In genomic region chr3:99938611-99939286, GRCm38 (mm10) we compare ENCODE assay signal across 9 mouse cellular contexts. TPM values are rescaled to one million over a fixed set of nuclear protein-coding genes. Genes with fewer than 3 reads are reported as not detected.
DNase-seq lines count a peak whose midpoint lies in the region; ATAC-seq and TF ChIP-seq lines count a peak whose summit lies in the region.
"Had no signal": no experiment of that assay in that cellular context is flagged by ENCODE, and none has a peak within 500 bp of the region (broad histone marks: within the 10 kb centered on the region; RNA-seq: fewer than 3 reads in every experiment).

No protein-coding gene starts in this region.

- H3K9ac ChIP-seq in midbrain, postnatal 0 days (replicated peaks; ENCODE audit: low read length, poor library complexity, severe bottlenecking): no peak overlapping the region
- H3K9ac ChIP-seq: lung, embryonic 15.5 days had no signal

- no peaks in the 10 kb centered on the region for H3K4me1 ChIP-seq in midbrain, postnatal 0 days (ENCODE audit: insufficient read depth, low read length)
- H3K4me1 ChIP-seq: lung, embryonic 15.5 days had no signal

- H3K27me3 ChIP-seq in midbrain, postnatal 0 days (ENCODE audit: insufficient read depth, low read length): peaks cover 4% of the 10 kb centered on the region
- H3K27me3 ChIP-seq: lung, embryonic 15.5 days had no signal

- TF ChIP-seq CTCF in midbrain, postnatal 0 days (IDR thresholded peaks at IDR 0.05): peak; percentile 86

- no peak overlapping the region for H3K27ac ChIP-seq in midbrain, postnatal 0 days (ENCODE audit: low read depth, low read length)
- H3K27ac ChIP-seq: lung, embryonic 15.5 days had no signal

- peak; percentile 75 for ATAC-seq in midbrain, postnatal 0 days (ENCODE audit: low FRiP score)

- WGBS in midbrain, postnatal 0 days: 33% methylated on average over 8 of the region's 8 CpGs

- no peak overlapping the region for H3K4me3 ChIP-seq in midbrain, postnatal 0 days (ENCODE audit: low read depth, low read length)
- H3K4me3 ChIP-seq: lung, embryonic 15.5 days had no signal

- no peaks in the 10 kb centered on the region for H3K36me3 ChIP-seq in midbrain, postnatal 0 days (ENCODE audit: insufficient read depth, low read length)
- H3K36me3 ChIP-seq: lung, embryonic 15.5 days had no signal

- peak; percentile 16 for DNase-seq in ovary, postnatal 10 days (ENCODE audit: low spot score)
- DNase-seq in ovary, adult 18-20 months (ENCODE audit: low spot score): no peak
- DNase-seq in brain, adult 2 months (ENCODE audit: low read depth, low spot score): peak; percentile 84
- DNase-seq in fibroblast of lung, adult 2 months (ENCODE audit: low read depth): peak; percentile 48
- peak; percentile 87 for DNase-seq in hindlimb bud, embryonic 11.5 days (ENCODE audit: extremely low spot score, low read depth, low spot score)
- peak; percentile 9 to 16 for DNase-seq in left cerebral cortex, adult 8-10 months (ENCODE audit: low spot score in 2 of 2)
- peak; percentile 89 for DNase-seq in midbrain, postnatal 0 days (ENCODE audit: low spot score)
- DNase-seq in spleen, postnatal 36 days (ENCODE audit: low spot score in 2 of 2): no peak

- H3K4me2 ChIP-seq in midbrain, postnatal 0 days (ENCODE audit: low read depth, low read length, poor library complexity, severe bottlenecking): no peak overlapping the region
- H3K4me2 ChIP-seq: lung, embryonic 15.5 days had no signal

- H3K9me3 ChIP-seq in midbrain, postnatal 0 days (ENCODE audit: low read length): no peaks in the 10 kb centered on the region
- H3K9me3 ChIP-seq: lung, embryonic 15.5 days had no signal

RNA-seq across cellular contexts. Expression of gene Spag17, which starts 53.5 kb away (rescaled TPM):
- total RNA-seq in left cerebral cortex, adult 8-10 months (2022): under 1 TPM; 0.11 to 0.70 (median 0.18) TPM
- total RNA-seq in midbrain, postnatal 0 days (2014; rRNA removed): 0.22 and 0.71 TPM in 2 replicates
- 0.65 and 0.80 TPM in 2 replicates for polyA plus RNA-seq in midbrain, postnatal 0 days (2015; fragmentation: Nextera tagmentation; extraction: Ambion mirVana)

Comparison
In these comparisons a context has a peak if more than half of its experiments do, and no peak if none do; other contexts are left out.
1. DNase-seq: peak in ovary, postnatal 10 days (single experiment), brain, adult 2 months (single experiment), fibroblast of lung, adult 2 months (single experiment), hindlimb bud, embryonic 11.5 days (single experiment), left cerebral cortex, adult 8-10 months (2 of 2) and midbrain, postnatal 0 days (single experiment); none in ovary, adult 18-20 months (single experiment) and spleen, postnatal 36 days (0 of 2).